Comparison of ENCODE assay signal across 27 mouse cellular contexts in genomic region chr14:56462090-56462489, GRCm38 (mm10). TPM values are rescaled to one million over a fixed set of nuclear protein-coding genes. Genes with fewer than 3 reads are reported as not detected.
"Had no signal": no experiment of that assay in that cellular context is flagged by ENCODE, and none has a peak within 500 bp of the region (broad histone marks: within the 10 kb centered on the region; RNA-seq: fewer than 3 reads in every experiment).

No protein-coding gene starts in this region.

- H3K4me3 ChIP-seq: gastrocnemius, adult 2 months; heart, embryonic 13.5 days; heart, embryonic 15.5 days; hindbrain, embryonic 10.5 days; hindbrain, embryonic 12.5 days; intestine, embryonic 15.5 days; layer of hippocampus, adult 2 months; left cerebral cortex, adult 2 months; limb, embryonic 10.5 days; limb, embryonic 12.5 days; liver, embryonic 13.5 days had no signal

- H3K36me3 ChIP-seq: heart, embryonic 13.5 days; heart, embryonic 15.5 days; hindbrain, embryonic 10.5 days; hindbrain, embryonic 12.5 days; intestine, embryonic 15.5 days; limb, embryonic 10.5 days; limb, embryonic 12.5 days; liver, embryonic 13.5 days had no signal

- H3K9ac ChIP-seq: heart, embryonic 13.5 days; heart, embryonic 15.5 days; hindbrain, embryonic 12.5 days; hindbrain, embryonic 14.5 days; intestine, embryonic 15.5 days; limb, embryonic 12.5 days; liver, embryonic 13.5 days had no signal

- H3K27me3 ChIP-seq: heart, embryonic 13.5 days; heart, embryonic 15.5 days; hindbrain, embryonic 12.5 days; intestine, embryonic 15.5 days; limb, embryonic 12.5 days; liver, embryonic 13.5 days had no signal

- H3K4me2 ChIP-seq: heart, embryonic 11.5 days; heart, embryonic 13.5 days; heart, embryonic 15.5 days; hindbrain, embryonic 12.5 days; hindbrain, embryonic 14.5 days; intestine, embryonic 15.5 days; limb, embryonic 12.5 days; liver, embryonic 11.5 days; liver, embryonic 13.5 days had no signal

- ATAC-seq: hindbrain, embryonic 16.5 days; inflammation-experienced regulatory T-cells, adult 6 months; intestine, embryonic 15.5 days; intestine, postnatal 0 days had no signal

- DNase-seq: gastrocnemius, adult 2 months; gastrocnemius, postnatal 10 days; gastrocnemius, postnatal 25 days; heart, adult 18-20 months; heart, postnatal 14 days; heart, postnatal 4 days; kidney, adult 18-20 months; kidney, adult 8-10 months; kidney, postnatal 10 days; kidney, postnatal 25 days; kidney, postnatal 4 days had no signal

- H3K9me3 ChIP-seq: heart, embryonic 13.5 days; heart, embryonic 15.5 days; hindbrain, embryonic 10.5 days; hindbrain, embryonic 12.5 days; intestine, embryonic 15.5 days; limb, embryonic 10.5 days; limb, embryonic 12.5 days; liver, embryonic 13.5 days had no signal

- H3K4me1 ChIP-seq: heart, embryonic 13.5 days; heart, embryonic 15.5 days; hindbrain, embryonic 10.5 days; hindbrain, embryonic 12.5 days; intestine, embryonic 15.5 days; limb, embryonic 10.5 days; limb, embryonic 12.5 days had no signal

- H3K27ac ChIP-seq: gastrocnemius, adult 2 months; heart, embryonic 13.5 days; heart, embryonic 15.5 days; hindbrain, embryonic 10.5 days; hindbrain, embryonic 12.5 days; hindbrain, embryonic 14.5 days; intestine, embryonic 15.5 days; layer of hippocampus, adult 2 months; left cerebral cortex, adult 2 months; limb, embryonic 10.5 days; limb, embryonic 12.5 days; liver, embryonic 13.5 days had no signal

RNA-seq across cellular contexts. Expression of gene Rnf17, which starts 59.7 kb away (rescaled TPM):
- total RNA-seq: gastrocnemius, postnatal 10 days; gastrocnemius, postnatal 25 days had no signal
